Mouse (Mus musculus): Measurements from ENCODE around the gene Rbpms2.

Gene Rbpms2

GRCm38 (mm10) chr9:65629025-65629766 lies at the start of gene Rbpms2:
Gene Rbpms2 (plus strand): TSS chr9:65629648.
- in situ Hi-C loops (cut with MboI, MseI) = no loop called here

- in situ Hi-C loops (cut with MboI, MseI) = loop anchor here (5.0 to 10.0 kb wide), 2 partner anchors 33 to 145 kb away; partner anchors contain the start of gene Mtfmt
Observed at GRCm38 (mm10) chr9:65579781-65580371, 49.6 kb upstream of the Rbpms2 start, which contains the start of gene Plekho2. Gene Plekho2 (minus strand): TSS chr9:65580040.

DNA sequence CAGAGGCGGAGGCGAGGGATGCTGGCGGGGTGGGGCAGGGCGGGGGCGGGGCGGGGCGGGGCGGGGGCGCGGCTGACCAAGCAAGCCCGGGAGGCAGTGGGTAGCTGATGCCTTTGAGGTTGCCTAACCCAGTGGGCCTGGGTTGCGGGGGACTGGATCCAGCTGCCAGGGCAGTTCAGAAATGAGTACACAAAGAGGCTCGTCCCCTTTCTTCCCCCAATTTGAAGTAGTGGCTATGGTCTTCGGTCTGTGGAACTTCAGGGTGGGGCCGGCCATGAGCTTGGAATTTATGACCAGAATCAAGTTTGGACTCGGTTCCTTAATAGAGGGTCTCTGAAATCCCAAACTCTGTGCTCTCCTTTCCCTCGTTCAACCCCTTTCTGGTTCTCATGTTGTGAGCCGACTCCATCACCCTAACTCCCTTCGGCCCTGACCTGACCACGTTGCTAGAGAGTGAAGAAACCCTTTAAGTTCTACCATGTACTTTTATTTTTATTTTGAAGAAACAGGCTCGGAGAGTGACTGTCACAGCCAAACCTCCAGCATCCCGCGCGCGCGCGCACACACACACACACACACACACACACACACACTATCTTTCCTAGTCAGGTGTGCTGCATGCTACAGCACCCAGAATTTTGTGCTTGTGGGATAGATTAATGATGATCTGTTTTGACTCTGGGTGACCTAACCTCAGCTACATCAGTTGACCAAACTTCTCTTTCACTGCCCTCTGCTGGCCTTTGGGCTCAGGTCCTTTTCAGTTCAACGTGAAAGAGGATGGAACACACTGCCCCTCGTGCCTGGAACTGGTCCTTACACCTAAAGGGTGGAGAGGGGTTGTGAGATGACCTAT lies 48.8 kb upstream of the Rbpms2 start:
- in situ Hi-C loops (cut with MboI, MseI) = loop anchor here (5.0 to 10.0 kb wide), 2 partner anchors 33 to 146 kb away; partner anchors contain the start of gene Mtfmt

GRCm38 (mm10) chr9:65583045-65583444 lies 46.4 kb upstream of the Rbpms2 start:
- in situ Hi-C loops (cut with MboI, MseI) = loop anchor here (5.0 to 10.0 kb wide), 2 partner anchors 36 to 148 kb away; partner anchors contain the start of gene Mtfmt

DNA sequence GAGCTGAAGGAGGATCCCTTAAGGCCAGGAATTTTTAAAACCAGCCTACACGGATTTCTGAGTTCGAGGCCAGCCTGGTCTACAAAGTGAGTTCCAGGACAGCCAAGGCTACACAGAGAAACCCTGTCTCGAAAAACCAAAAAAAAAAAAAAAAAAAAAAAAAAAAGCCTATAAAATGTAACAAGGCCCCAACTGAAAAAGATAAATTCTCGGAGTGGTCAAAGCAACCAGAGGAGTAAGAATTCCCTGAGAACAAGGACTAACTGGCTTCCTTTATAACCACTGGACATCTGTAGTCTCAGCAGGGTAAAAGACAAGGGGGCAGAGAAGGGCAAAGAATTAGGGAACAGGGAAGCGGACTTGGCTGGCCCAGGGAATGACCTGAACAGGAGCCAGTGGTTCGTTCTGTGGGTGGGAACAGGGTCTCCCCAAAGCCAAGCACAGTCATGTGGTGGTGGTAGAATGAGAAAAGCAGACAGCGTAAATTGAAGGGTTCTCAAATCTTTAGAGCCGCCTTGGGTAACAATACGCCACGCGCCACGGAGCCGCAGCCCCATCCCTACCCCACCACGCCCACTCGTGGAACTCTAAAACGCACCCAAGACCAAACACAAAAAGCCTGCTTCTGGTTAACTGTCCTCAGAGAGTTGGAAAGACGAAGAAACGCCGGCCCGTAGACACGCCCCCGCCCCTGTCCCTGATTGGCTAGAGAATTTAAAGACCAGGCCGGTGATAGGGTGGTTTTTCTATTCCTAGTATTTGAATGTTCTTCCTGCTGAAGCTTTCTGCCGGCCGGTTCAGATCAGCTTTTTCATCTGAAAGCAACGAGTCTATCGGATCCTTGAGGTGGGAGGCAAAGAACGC lies 42.8 kb upstream of the Rbpms2 start, which contains the start of gene Pif1:
TSS of gene Pif1 (plus strand) at position 755 of the 864 bp plus-strand sequence.
- in situ Hi-C loops (cut with MboI, MseI) = loop anchor here (5.0 to 10.0 kb wide), 2 partner anchors 64 to 152 kb away; partner anchors contain the start of genes Ankdd1a and Mtfmt

- in situ Hi-C loops (cut with MboI, MseI) = loop anchor here (5.0 to 10.0 kb wide), 2 partner anchors 65 to 152 kb away; partner anchors contain the start of genes Ankdd1a and Mtfmt
Observed at GRCm38 (mm10) chr9:65587270-65587572, 42.2 kb upstream of the Rbpms2 start.

GRCm38 (mm10) chr9:65587573-65588358 lies 41.7 kb upstream of the Rbpms2 start:
- in situ Hi-C loops (cut with MboI, MseI) = loop anchor here (5.0 to 10.0 kb wide), 2 partner anchors 65 to 153 kb away; partner anchors contain the start of genes Ankdd1a and Mtfmt

DNA sequence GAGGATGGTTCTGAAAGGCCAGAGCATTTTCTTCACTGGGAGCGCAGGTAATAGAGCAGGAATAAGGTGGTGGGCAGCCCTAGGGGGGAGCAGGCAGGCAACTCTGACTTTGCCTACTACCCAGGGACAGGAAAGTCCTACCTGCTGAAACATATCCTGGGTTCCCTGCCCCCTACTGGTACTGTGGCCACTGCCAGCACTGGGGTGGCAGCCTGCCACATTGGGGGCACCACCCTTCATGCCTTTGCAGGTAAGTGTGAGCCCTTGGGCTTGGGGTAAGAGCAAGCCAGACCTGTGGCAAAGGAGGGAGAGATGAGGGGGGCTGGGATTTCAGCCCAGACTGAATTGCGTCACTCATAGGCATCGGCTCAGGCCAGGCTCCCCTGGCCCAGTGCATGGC lies 40.4 kb upstream of the Rbpms2 start:
- in situ Hi-C loops (cut with MboI, MseI) = loop anchor here (5.0 to 10.0 kb wide), 2 partner anchors 67 to 154 kb away; partner anchors contain the start of genes Ankdd1a and Mtfmt

DNA sequence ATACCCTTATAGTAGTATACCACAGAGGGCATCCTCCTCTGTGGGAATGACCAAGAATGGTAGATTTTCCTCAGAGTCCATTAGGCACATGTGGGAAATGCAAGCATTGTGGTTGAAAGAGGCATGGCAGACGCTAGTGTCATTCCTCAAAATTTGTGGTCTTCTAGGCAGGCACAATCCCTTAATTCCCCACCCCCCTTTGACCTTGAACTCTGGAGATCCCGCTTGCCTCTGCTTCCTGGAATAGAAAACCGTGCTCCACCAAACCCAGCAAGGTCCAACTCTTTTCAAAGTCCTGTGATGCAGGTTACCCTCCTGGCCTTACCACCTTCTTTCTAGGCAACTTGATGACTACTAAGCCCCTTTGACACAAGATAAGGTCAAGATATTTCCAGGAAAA lies 36.7 kb upstream of the Rbpms2 start:
- in situ Hi-C loops (cut with MboI, MseI) = no loop called here

DNA sequence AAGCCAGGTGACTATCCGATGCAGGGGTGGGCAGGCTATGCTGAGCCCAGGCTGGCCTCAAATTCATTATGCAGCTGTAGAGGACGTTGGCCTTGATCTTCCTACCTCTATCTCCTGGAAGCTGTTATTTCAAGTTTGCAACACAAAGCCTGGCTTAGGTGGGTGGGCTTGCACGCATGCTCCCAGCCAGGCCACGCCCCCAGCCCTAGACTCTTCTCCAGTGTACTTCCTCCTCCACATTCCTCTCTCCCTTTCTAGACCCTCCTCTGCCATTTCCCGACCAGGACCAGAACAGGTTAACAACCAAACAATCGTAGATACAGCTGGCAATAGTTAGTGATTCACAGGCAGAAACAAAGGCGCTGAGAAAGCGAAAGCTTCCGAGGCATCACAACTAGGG lies 35.9 kb upstream of the Rbpms2 start:
- in situ Hi-C loops (cut with MboI, MseI) = no loop called here

GRCm38 (mm10) chr9:65598765-65599249 lies 30.6 kb upstream of the Rbpms2 start:
- in situ Hi-C loops (cut with MboI, MseI) = no loop called here

GRCm38 (mm10) chr9:65600951-65601350 lies 28.5 kb upstream of the Rbpms2 start:
- in situ Hi-C loops (cut with MboI, MseI) = loop anchor here (10.0 kb wide), 1 partner anchor 244 kb away; no protein-coding TSS in a partner anchor

- in situ Hi-C loops (cut with MboI, MseI) = loop anchor here (10.0 kb wide), 1 partner anchor 241 kb away; no protein-coding TSS in a partner anchor
Observed at GRCm38 (mm10) chr9:65603401-65604102, 25.9 kb upstream of the Rbpms2 start.

- in situ Hi-C loops (cut with MboI, MseI) = loop anchor here (5.0 to 10.0 kb wide), 2 partner anchors 57 to 239 kb away; no protein-coding TSS in a partner anchor
Observed at GRCm38 (mm10) chr9:65605471-65606136, 23.8 kb upstream of the Rbpms2 start.

- in situ Hi-C loops (cut with MboI, MseI) = loop anchor here (5.0 to 10.0 kb wide), 2 partner anchors 56 to 238 kb away; no protein-coding TSS in a partner anchor
Observed at GRCm38 (mm10) chr9:65606321-65607109, 22.9 kb upstream of the Rbpms2 start.

DNA sequence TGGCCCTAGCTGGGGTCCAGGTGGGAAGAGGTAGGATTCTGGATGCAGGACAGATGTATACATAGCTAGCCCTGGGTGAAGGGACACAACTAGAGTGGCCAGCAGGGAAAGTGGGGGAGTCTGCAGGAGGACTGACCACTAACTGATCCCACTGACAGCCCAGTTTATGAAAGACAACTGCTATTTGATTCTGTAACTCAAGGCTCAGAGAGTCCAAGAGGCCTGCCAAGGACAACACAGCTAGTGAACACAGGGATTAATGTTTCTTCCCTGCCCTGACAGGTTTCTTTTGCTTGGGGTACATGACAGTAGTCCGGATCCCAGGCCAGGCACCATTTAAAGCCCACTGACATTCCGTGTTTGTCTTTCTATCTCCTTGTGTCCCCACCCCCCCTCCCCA lies 22.3 kb upstream of the Rbpms2 start:
- in situ Hi-C loops (cut with MboI, MseI) = loop anchor here (5.0 to 10.0 kb wide), 2 partner anchors 55 to 238 kb away; no protein-coding TSS in a partner anchor

GRCm38 (mm10) chr9:65611969-65612486 lies 17.4 kb upstream of the Rbpms2 start:
- in situ Hi-C loops (cut with MboI, MseI) = no loop called here

All from regulatory T cell (primary cell).